Mouse (Mus musculus) left cerebral cortex, adult 18-20 months (tissue): ENCODE measurements around the gene Hs3st5. TPM values are rescaled to one million over a fixed set of nuclear protein-coding genes. Genes with fewer than 3 reads are reported as not detected.

Experiments used
- DNase-seq, 2 experiments: peaks; one replicate each; pipeline ENCODE4 v3.0.0; 2021 to 2022; ENCODE audit warnings: low spot score in 2 of 2, mixed read lengths in 1 of 2
- total RNA-seq, 2 experiments: library from RNA; stranded (reverse); gene quantifications; 2 replicates each; pipeline ENCODE4 v1.2.3; 2021

Gene Hs3st5
- total RNA-seq, 2 experiments from 2014 or later = 4.7 to 5.5 TPM

DNA sequence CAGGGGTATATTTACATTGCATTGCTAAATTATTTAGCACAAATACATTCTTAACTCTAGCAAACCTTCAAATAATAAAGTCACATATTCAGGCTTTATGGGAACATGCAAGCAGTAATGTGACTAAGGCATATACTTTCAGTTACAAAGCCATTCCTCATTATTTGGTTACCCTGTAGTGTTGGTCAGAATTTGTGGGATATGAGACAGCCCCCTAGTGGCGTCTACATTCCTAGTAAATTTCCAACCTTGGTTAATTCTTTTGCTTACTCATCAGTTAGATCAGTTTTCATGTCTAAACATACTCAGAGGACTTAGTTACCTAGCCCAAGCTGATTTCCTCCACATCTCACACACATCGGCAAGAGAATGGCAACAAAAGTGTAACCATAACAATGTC lies 285.2 kb downstream of the Hs3st5 start:
- DNase-seq = peak in 1 of 2 experiments; percentile 16

DNA sequence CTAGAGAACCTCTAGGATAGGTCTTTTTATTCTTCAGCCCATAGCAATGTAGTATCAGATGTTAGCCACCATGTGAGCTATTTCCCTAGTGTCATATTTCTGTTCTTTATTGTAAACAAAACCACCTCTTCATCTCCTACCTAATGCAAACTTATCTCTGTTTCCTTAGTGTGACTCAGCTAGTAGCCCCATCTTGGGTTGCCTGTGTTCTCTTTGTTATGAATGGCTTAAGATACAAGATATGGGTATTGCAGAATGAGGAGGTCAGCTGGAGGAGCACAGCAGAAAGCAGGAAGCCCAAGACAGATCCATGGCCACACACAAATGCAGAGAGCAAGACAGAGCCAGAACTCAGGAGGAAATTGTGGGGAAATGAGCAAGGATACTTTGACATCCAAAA lies 288.7 kb downstream of the Hs3st5 start:
- DNase-seq = no peak

DNA sequence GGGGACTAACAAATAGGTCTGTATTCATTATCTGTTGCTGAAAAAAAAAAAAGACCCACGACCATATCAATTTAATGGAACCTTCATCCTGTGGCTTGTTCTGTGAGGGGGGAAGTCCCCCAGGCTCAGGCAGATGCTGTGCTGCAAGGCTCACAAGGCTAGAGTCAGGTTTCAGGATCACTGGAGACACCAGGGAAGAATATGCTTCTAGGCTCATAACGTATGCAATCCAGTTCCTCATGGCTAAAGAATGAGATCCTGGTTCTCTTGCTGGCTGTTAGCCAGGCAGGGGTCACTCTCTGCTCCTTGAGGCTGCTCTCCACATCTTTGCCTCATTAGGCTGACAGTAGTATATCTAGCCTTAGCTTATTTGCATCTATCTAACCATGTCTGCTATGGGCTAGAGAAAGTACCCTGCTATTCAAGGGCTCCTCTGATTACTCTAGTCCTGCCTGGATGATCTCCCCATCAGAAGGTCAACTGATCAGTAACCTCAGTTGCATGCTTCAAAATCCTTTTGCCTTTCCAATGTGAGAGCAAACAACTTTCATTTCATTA lies 294.4 kb downstream of the Hs3st5 start:
- DNase-seq = no peak

DNA sequence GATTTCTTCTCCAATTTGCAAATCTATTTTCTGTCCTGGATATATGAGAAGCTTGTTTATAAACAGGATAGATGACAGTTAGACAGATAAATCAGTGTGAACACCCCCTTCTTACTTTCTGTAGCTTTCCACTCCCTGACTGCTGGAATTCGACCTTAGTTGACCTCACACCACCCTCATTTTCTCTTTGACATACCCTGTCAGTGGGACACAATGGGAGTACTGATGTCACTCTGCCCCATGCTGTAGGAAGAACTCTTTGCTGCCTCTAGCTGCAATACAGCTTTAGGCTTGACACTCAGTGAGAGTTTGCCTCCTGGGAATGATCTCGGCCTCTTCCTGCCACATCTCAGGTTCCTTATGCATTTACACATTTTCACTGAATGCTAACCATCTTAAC lies 297.1 kb downstream of the Hs3st5 start:
- DNase-seq = no peak

DNA sequence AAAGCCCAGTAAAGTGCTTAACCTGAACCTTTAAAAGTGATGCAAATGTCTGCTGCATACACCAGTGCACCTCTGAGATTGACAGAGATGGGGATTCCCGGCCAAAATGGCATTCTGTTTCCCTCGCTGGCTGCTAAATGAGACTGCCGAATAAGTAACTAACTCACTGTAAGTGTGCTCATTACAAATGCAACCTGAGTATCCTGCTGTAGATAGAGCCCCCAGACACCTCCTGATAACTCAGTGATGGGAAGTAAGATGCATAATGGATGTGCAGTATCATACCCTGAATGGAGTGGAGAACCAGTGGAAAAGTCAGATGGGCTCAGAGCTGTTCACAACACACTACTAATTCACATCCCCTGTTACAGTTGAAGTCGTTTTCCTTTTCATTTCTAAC lies 298.7 kb downstream of the Hs3st5 start:
- DNase-seq = no peak

DNA sequence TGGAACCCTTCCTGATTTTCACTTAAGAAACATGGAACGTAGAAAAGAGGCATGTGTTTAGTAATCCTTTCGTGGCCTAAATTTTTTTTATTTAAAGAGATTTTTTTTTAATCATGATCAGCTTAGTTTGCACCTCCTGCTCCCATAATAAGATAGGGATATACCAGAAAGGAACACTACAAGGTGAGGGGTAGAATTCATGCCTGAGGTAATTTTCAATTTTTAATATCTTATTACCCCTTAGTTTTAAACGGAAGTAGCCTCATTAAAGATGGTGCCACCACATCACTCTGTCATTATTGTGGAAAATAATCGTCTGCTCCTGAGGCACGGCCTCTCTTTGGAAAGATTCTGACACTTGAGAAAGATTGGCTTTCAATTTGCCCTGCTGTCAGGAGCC lies 299.2 kb downstream of the Hs3st5 start:
- DNase-seq = no peak

DNA sequence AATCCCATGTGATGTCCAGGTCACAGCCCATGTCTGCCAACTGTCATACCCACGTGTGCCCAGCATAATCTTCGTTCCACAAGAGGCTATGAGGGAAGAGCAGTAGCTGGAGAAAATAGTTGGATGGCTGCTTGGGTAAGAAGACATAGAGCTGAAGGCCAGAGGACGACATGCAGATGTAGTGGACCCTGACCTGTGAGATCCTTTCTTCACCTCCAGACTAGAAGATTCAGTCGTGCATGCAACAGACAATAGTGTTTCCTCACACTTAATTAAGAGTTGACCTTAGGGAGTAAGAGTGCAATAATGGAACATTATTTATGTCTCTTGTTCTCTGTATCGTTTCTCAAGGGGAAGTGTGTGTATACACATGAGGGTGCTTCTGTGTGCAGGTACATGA lies 300.4 kb downstream of the Hs3st5 start:
- no peak for DNase-seq

DNA sequence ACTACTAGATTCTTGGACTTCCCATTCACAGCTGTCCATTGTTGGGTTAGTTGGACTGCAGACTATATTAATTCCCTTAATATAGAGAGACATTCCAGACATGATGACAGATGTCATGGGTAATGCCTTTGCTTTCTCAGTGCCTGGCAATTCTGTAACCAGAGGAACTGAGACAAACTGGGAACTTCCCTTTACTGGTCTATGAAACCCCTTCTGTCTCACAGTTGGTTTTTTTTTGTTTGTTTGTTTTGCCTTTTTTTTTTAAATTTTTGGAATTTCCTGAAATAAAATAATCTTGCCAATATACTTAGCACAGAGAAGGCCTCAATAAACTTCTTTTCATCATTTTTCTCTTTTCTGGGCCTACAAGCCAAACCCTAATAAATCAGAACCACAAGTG lies 312.3 kb downstream of the Hs3st5 start:
- no peak for DNase-seq

DNA sequence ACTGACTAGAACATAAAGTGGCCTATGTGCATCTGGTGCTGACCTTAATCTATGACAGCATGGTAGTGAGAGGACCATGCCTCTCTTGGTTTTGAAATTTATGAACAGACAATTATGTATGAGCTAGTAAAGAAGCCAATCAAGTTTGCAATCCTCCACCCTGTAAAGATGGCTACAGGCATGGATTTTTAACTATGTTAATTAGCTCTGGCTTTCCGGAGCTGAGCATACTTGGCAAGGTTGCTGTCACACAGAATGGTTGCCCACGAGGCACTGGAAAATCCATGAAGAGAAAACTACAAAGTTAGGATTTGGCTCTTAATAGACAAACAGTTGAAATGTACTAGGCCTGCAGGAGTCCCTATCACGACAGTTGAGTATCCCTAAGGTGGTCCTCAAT lies 322.5 kb downstream of the Hs3st5 start:
- no peak for DNase-seq

DNA sequence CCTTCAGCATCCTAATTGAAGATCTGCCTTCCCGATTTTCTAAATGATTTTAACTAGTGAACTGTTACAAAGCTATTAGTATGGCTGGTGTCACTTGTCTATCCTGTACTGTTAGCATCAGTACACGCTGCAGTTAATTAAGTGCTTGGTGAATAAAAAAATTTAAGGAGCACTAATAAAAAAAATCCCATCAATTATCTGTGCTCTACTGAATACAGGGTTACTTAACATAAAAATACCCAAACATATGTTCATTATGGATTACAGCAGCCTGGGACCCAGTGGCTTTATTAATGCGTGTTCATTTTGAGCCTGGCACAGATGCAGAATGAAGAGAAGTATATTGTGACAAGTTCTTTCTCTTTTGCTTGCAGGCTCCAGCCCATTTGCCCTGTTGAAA lies 325.6 kb downstream of the Hs3st5 start:
- DNase-seq = no peak

DNA sequence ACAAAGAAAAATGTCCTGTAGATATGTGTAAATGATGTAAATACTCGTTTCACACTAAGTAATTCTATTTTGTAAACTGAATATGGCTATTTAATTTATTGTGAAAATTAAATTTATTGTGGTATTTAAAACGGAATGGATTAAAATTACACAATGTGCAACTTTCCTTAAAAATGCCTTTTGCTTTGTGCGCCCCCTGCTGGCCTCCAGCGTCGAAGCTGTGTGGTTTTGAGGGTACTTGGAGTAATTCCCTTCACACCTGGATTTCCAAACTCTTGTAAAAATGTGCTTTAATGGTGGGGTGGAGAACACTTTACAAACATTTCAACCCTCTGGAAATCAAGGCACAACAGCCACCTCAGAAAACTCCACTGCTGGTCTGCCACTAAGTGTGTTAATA lies 327.6 kb downstream of the Hs3st5 start:
- peak; percentile 50 to 63 for DNase-seq

DNA sequence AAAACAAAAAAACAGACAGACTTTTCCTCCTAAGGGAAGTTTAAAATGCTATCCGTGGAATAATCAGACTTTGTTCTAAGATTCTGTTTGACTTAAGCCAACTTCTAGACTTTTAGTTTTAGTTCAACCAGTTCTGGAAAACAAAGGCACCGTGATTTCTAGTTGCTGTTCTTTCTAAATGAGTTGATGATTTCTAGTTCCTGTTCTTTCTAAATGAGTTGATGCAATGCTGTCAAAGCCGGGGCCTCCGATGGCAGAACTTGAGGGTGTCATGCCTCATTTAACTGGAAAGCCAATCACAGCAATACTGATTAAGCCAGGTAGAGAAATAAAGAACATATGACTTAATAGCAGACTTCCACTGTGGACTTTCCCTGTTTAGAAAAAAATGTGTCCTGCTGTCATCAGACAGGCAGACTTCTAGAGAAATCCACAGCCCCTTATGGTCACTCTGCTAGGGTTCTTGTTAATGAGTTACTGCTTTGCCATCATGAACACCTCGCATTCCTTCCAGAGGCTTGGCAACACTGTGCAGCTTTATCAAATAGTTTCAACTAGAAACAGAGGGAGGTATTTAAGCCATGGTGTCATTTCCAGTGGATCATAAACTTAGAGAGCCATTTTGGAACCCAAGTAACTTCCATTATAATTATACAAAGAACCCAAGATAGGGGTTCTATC lies 329.4 kb downstream of the Hs3st5 start:
- DNase-seq = no peak

DNA sequence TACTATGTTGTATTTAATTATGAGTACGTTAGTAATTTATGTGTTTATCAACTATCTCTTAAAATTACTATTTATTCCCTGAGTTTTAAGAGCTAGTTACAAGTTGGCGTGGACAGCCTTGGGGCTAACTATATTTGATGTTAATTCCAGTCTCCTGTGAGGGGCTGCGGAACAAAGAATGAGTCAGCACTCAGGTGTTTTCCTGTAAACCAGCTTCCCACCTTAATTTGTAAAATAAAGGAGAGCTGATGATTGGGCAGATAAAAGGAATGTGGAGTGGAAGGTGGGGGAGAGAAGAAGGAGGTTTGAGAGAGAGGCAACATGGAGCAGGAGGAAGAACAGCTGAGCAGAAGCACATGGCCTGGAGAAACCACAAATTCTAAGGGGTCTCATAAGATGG lies 343.6 kb downstream of the Hs3st5 start:
- no peak for DNase-seq

DNA sequence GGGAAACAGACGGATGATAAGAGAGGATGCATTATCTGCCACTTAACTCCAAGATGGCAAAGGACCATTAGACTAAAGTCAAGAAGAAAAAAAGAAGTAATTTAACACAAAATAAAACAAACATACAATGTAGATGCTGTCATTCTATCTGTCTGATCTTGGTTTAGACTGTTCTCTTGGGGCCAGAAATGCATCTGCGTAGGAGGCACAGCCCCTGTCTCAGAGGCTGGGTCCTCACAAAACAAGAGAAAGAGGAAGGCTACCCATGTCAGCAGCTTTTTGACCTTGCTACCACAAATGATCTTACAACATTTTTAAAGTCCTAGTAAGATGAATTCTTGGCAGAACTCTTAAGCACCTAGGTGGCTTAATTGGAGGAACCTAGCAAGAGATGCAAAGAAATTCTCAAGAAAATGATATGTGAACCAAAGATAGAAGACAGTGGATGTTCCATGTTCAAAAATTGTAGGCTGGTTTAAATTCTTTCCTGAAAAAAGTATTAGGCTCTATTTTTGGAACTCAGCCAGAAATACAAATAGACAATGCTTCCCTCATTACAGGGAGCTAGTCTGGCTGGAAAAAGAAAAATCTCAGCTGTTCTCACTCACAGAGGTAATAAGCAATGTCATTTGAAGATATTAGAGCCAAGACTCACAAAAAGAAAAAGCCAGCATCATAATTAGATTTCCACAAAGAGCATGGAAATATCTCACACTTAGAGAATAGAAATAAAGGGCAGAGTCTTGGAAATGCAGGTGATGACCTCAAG lies 355.7 kb downstream of the Hs3st5 start:
- no peak for DNase-seq
